Mouse (Mus musculus) hindbrain, embryonic 16.5 days (tissue): ENCODE data around the gene Commd3. TPM values are rescaled to one million over a fixed set of nuclear protein-coding genes. Genes with fewer than 3 reads are reported as not detected.

Experiments
- ATAC-seq: fragments of 200-750 bp; cut with Nextera tagmentation; 2 replicates; pipeline ENCODE4 v1.8.0; 2017; ENCODE audit warnings: moderate TSS enrichment, moderate library complexity
- H3K27ac ChIP-seq: fragments of 300-500 bp; sonication (generic); 2 replicates; pipeline ENCODE4 v1.5.1; 2014; ENCODE audit warnings: low read depth, mild to moderate bottlenecking, control low read depth, low read length, moderate library complexity
- H3K27me3 ChIP-seq: fragments of 300-500 bp; sonication (generic); replicated peaks from 2 replicates; pipeline ENCODE4 v1.6.1; 2014; ENCODE audit warnings: low read length; ENCODE audit not compliant: control insufficient read depth, insufficient read depth
- H3K36me3 ChIP-seq: fragments of 300-500 bp; sonication (generic); 2 replicates; pipeline ENCODE4 v1.6.1; 2014; ENCODE audit warnings: mild to moderate bottlenecking, low read length, moderate library complexity, mixed read lengths; ENCODE audit not compliant: control insufficient read depth, insufficient read depth
- H3K4me1 ChIP-seq: fragments of 300-500 bp; sonication (generic); 2 replicates; pipeline ENCODE4 v1.6.1; 2014; ENCODE audit warnings: low read depth, low read length; ENCODE audit not compliant: control insufficient read depth, insufficient read depth
- H3K4me2 ChIP-seq: fragments of 300-500 bp; sonication (generic); 2 replicates; pipeline ENCODE4 v1.6.1; 2014; ENCODE audit warnings: mild to moderate bottlenecking, low read length, control low read depth, moderate library complexity
- H3K4me3 ChIP-seq: fragments of 300-500 bp; sonication (generic); 2 replicates; pipeline ENCODE4 v1.5.1; 2014; ENCODE audit warnings: mild to moderate bottlenecking, low read length, control low read depth, moderate library complexity
- H3K9ac ChIP-seq: fragments of 300-500 bp; sonication (generic); 2 replicates; pipeline ENCODE4 v1.6.1; 2014; ENCODE audit warnings: low read depth, mild to moderate bottlenecking, control low read depth, low read length, moderate library complexity
- H3K9me3 ChIP-seq: fragments of 300-500 bp; sonication (generic); 2 replicates; pipeline ENCODE4 v1.6.1; 2014; ENCODE audit warnings: mild to moderate bottlenecking, low read length, moderate library complexity; ENCODE audit not compliant: control insufficient read depth
- WGBS: fragments of 180-500 bp; shearing (Covaris S2); extraction: QIAGEN DNeasy Blood & Tissue Kit; methylation state at CpG from one replicate; pipeline ENCODE4 v1.1.7; 2014; 5-methylcytosine and 5-hydroxymethylcytosine counted together
- polyA plus RNA-seq: library from polyadenylated mRNA; unstranded; fragments of >200 nt; fragmentation: Nextera tagmentation; extraction: Ambion mirVana; gene quantifications from 2 replicates; pipeline ENCODE4 v1.2.1, GENCODE M21; 2015

The Commd3 gene
- polyA plus RNA-seq, 1 experiment from 2014 or later, result 182 TPM

DNA sequence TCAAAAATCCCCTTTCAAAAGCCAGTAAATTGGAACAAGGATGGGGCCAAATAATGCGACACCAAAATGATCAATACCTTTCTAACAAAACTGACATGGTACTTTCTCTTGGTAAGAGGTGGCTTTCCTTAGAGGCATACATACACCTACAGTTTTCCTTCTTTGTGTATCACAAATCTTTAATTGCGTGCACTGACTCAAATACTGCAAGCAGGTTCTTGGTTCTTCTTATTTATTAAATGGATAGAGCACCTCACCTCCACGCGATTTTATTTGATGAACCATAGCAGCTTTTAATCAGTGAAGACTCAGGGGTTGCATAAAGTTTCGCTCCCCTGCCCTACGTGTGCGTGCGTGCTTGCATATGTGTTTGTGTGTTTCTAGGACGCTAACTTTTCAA lies 18.6 kb downstream of the Commd3 start:
- peaks cover 15% of the 10 kb centered on the region for H3K4me1 ChIP-seq
- no peak overlapping the region; the same call in 1 of the 2 replicates for H3K4me3 ChIP-seq
- H3K4me2 ChIP-seq, result no peak overlapping the region
- H3K27ac ChIP-seq, result no peak overlapping the region
- ATAC-seq, result no peak
- no peak overlapping the region for H3K9ac ChIP-seq
- H3K27me3 ChIP-seq, result peaks cover 36% of the 10 kb centered on the region
- H3K9me3 ChIP-seq, result no peaks in the 10 kb centered on the region
- no peaks in the 10 kb centered on the region for H3K36me3 ChIP-seq
- 3% methylated on average over 9 of the region's 9 CpGs for WGBS

DNA sequence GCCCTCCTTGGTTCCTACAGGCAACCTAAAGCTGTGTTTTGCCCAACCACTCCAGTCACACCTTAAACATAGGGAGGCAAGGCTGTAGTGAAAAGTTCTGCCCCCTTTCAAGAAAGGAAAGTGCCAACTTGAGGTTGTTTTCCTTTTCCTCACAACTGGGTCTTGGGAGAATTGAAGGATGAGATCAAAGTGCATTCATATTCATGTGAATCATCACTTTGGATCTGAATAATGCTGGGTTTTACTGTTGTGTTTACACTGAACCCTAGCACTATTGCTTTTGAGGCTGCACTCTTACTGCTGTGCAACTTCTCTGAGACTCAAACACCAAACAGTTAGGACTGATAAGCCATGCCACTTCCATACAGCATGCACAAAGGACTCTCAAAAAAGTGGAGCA lies 19.8 kb downstream of the Commd3 start:
- H3K27me3 ChIP-seq, result peaks cover 31% of the 10 kb centered on the region
- no peak for ATAC-seq
- H3K27ac ChIP-seq, result no peak overlapping the region
- no peak overlapping the region for H3K4me2 ChIP-seq
- H3K36me3 ChIP-seq, result no peaks in the 10 kb centered on the region
- no peak overlapping the region for H3K4me3 ChIP-seq
- H3K9ac ChIP-seq, result no peak overlapping the region
- H3K4me1 ChIP-seq, result peaks cover 15% of the 10 kb centered on the region
- H3K9me3 ChIP-seq, result no peaks in the 10 kb centered on the region

DNA sequence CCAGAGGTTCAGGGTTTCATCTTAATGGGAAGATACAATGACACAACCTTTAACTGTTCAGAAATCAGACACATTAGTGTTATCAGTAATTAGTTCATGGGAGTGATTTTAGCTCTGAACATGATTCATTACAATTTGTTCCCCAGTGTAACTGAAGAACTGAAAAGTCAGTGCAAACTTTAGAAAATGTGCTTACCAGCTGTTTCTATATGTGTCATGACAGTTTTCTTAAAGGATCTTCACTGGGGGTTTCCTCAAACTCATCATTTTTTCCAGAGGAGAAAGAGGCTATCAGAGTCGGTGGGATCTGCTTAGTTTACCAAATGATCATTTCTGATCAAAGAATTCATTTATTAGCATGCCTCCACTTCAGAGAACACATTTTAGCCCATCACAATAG lies 20.4 kb downstream of the Commd3 start:
- Histone ChIP-seq H3K9me3 (no peaks in the 10 kb centered on the region), H3K27me3 (peaks cover 26% of the 10 kb centered on the region), H3K4me2 (no peak overlapping the region), H3K36me3 (no peaks in the 10 kb centered on the region), H3K9ac (no peak overlapping the region), H3K4me3 (no peak overlapping the region), H3K4me1 (peaks cover 15% of the 10 kb centered on the region), H3K27ac (no peak overlapping the region)
- ATAC-seq, result no peak
- 3% methylated on average over 1 of the region's 1 CpGs for WGBS

DNA sequence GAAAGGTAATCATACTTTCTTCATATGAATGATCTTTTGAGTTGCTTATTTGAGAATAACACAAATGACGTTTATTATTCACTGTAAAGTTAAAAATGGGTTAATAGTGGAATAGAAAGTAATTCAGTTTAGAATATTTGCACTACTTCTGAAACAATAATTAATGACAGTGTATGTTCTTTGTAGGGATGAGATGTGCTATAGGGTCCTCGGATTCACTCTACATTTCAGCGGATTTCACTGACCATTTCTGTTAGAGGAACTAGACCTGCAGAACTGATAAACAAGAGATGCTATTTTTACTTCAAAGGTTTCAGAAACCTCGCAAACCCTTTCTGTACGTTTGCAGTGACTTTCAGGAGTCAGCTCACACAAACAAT lies 21.3 kb downstream of the Commd3 start:
- ATAC-seq, result no peak
- no peaks in the 10 kb centered on the region for H3K36me3 ChIP-seq
- H3K9me3 ChIP-seq, result no peaks in the 10 kb centered on the region
- H3K4me2 ChIP-seq, result peak overlapping the region; percentile 72
- WGBS, result 1% methylated on average over 5 of the region's 5 CpGs
- H3K9ac ChIP-seq, result no peak overlapping the region
- no peak overlapping the region for H3K27ac ChIP-seq
- H3K4me3 ChIP-seq, result peak overlapping the region; percentile 46; the same call in 1 of the 2 replicates
- H3K4me1 ChIP-seq, result peaks cover 16% of the 10 kb centered on the region
- peaks cover 22% of the 10 kb centered on the region for H3K27me3 ChIP-seq

DNA sequence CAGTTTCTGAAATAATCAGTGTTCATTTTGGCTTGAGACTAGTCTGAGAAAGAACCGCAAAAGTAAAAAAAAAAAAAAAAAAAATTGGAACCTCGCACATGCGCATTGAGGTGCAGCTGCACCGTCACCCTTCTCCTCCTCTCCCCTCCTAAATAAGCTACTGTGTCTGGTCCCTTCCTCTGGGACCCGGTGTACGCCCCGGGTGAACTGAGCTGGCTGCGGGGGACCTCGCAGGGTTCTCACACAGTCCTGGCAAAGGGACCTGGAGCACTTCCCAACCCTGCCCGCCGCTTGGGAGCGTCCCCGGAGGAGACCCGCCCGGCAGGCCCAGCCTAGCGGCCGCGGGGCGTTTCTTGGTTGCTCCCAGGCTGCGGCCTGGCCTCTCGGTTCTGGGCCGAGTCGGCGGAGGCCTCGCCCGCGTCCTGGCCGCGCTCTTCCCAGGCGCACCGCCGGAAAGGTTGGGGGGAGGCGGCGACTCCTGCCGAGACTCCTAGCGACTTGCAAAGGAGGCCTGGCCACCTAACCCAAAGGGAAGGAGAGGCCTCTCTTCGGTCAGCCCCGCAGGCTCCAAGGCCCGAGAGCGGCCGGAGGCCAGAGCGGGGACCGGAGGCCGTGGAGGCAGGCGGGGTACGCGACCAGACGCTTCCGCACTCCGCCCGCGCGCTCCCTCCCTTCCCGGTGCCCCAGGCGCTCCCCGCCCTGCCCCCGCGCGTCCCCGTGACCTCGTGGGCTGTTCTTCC lies 21.9 kb downstream of the Commd3 start, which contains the start of gene Spag6:
TSS of gene Spag6 (plus strand) at position 162 of the 740 bp plus-strand sequence.
- peaks cover 20% of the 10 kb centered on the region for H3K27me3 ChIP-seq
- H3K36me3 ChIP-seq, result no peaks in the 10 kb centered on the region
- H3K4me3 ChIP-seq, result peak within 1 kb of the TSS; percentile 46
- 0% methylated on average over 38 of the region's 61 CpGs for WGBS
- peak; percentile 72 for ATAC-seq
- H3K27ac ChIP-seq, result no peak within 1 kb of the TSS
- H3K4me1 ChIP-seq, result peaks cover 19% of the 10 kb centered on the region
- H3K4me2 ChIP-seq, result peak within 1 kb of the TSS; percentile 72
- no peaks in the 10 kb centered on the region for H3K9me3 ChIP-seq
- H3K9ac ChIP-seq, result peak within 1 kb of the TSS; percentile 67

DNA sequence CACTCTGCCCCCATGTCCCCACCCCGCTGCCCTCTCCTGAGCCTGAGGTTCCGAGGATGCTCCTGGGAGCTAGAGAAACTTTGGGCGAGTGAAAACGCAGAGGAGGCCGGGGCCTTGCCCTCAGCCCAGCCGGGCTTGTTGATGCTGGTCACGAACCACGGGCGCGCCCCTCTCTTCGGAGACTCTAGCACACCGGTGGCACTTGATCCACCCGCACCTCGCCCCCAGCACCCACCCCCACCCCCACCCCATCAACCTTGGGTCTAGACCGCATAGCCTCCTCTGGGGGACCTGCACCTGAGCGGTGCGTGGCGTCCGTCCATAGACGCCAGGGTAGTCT lies 22.4 kb downstream of the Commd3 start:
- H3K27me3 ChIP-seq, result peaks cover 24% of the 10 kb centered on the region
- no peak for ATAC-seq
- H3K4me3 ChIP-seq, result peak overlapping the region; percentile 46
- H3K9me3 ChIP-seq, result no peaks in the 10 kb centered on the region
- H3K4me1 ChIP-seq, result peaks cover 15% of the 10 kb centered on the region
- no peaks in the 10 kb centered on the region for H3K36me3 ChIP-seq
- peak overlapping the region; percentile 67 for H3K9ac ChIP-seq
- no peak overlapping the region for H3K27ac ChIP-seq
- H3K4me2 ChIP-seq, result peak overlapping the region; percentile 72
- WGBS, result under 1% methylated on average over 20 of the region's 20 CpGs

DNA sequence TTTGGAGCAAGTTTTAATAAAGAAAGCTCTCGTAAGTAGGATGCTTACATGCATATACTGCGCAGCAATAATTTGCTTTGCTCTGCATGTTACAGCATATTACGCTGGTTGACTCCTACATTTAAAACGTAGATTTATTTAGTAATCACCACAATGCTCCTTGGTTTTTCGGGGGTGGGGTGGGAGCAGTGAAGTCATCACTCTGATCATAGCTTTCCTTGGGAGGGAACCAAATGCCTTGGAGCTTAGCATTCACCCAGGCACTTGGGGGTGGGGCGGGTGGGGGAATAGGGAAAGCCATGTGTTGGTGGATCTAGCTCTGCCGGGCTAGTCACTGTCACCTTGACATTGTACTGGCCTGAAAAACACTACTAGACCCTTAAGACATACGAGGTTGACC lies 23.0 kb downstream of the Commd3 start:
- no peaks in the 10 kb centered on the region for H3K36me3 ChIP-seq
- no peaks in the 10 kb centered on the region for H3K9me3 ChIP-seq
- peaks cover 24% of the 10 kb centered on the region for H3K27me3 ChIP-seq
- H3K27ac ChIP-seq, result no peak overlapping the region
- H3K4me1 ChIP-seq, result peaks cover 10% of the 10 kb centered on the region
- WGBS, result 3% methylated on average over 8 of the region's 8 CpGs
- no peak overlapping the region for H3K4me3 ChIP-seq
- no peak overlapping the region for H3K9ac ChIP-seq
- ATAC-seq, result no peak
- no peak overlapping the region for H3K4me2 ChIP-seq

DNA sequence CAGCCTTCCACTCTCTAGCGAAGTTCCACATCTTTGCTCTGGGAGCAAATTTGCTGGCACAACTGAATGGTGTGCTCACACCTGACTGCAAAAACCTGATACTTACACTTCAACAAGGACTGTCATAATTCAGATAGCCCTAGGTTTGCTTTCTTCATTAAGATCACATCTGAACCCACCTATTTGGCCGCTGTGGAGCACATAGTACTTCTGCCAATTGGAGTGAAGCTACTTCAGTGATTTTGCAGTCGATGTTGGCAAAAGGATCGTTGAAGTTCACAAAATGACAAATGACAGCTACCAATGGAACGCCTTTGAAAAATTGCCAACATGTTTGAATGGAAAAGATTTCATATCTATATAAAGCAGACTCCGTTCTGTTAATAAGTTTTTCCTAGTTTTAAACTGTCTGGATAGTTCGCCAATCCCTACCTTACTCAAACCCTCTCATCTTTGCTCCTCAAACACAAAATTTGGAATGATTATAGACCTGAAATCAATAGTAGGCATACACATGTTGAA lies 23.5 kb downstream of the Commd3 start:
- no peak overlapping the region for H3K4me2 ChIP-seq
- no peak for ATAC-seq
- 5% methylated on average over 7 of the region's 7 CpGs for WGBS
- peaks cover 25% of the 10 kb centered on the region for H3K27me3 ChIP-seq
- no peak overlapping the region for H3K4me3 ChIP-seq
- no peaks in the 10 kb centered on the region for H3K9me3 ChIP-seq
- H3K9ac ChIP-seq, result no peak overlapping the region
- no peak overlapping the region for H3K27ac ChIP-seq
- H3K36me3 ChIP-seq, result no peaks in the 10 kb centered on the region
- peaks cover 7% of the 10 kb centered on the region for H3K4me1 ChIP-seq

DNA sequence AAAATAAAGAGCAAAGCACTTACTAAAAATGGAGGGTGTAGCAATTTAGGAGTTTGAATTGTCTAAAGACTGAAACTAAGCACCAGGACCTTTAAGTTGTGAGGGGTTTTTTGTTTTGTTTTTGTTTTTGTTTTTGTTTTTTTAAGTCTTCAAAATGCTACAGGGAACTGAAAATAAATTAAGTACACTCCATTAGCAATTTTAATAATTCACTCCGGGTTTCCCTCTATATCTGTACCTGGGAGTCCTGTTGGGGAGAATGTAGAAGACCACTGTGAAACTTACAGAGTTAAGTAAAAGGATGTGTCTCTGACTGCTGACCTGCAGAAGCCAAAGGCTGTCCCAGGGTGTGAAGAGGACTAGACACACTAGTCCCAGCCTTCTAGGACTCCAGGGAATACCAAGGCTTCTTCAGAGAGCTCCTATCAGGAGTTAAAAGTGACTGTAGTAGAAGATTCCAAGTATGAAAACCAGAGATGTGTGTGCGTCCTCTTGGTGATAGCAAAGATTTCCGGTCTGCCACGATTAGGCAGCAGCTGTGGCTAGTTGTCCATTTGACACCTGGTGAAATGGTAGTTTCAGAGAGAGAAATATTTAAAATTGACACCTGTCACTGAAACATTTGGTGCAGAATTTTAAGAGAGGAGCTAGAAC lies 25.5 kb downstream of the Commd3 start:
- Histone ChIP-seq H3K27ac (no peak overlapping the region), H3K27me3 (peaks cover 30% of the 10 kb centered on the region), H3K4me1 (peaks cover 7% of the 10 kb centered on the region), H3K4me2 (no peak overlapping the region), H3K9me3 (no peaks in the 10 kb centered on the region), H3K9ac (no peak overlapping the region), H3K4me3 (no peak overlapping the region), H3K36me3 (no peaks in the 10 kb centered on the region)
- WGBS, result 4% methylated on average over 4 of the region's 4 CpGs
- no peak for ATAC-seq
